Mouse (Mus musculus) ovary, postnatal 14 days (tissue): ENCODE data around the gene Ephb2.

Source experiments
- DNase-seq: peaks from one replicate; pipeline ENCODE4 v3.0.0; 2022; ENCODE audit warnings: low spot score

The Ephb2 gene

GRCm38 (mm10) chr4:136651357-136651811 is 184.4 kb downstream of the Ephb2 start:
- DNase-seq, result peak; percentile 27

- DNase-seq, result no peak
Observed at GRCm38 (mm10) chr4:136650261-136650660, 185.5 kb downstream of the Ephb2 start.

- DNase-seq, result no peak
Observed at GRCm38 (mm10) chr4:136649480-136650196, 186.2 kb downstream of the Ephb2 start.

GRCm38 (mm10) chr4:136648922-136649479 is 186.8 kb downstream of the Ephb2 start:
- DNase-seq, result peak; percentile 87

- no peak for DNase-seq
Observed at GRCm38 (mm10) chr4:136638890-136639289, 196.9 kb downstream of the Ephb2 start.

DNA sequence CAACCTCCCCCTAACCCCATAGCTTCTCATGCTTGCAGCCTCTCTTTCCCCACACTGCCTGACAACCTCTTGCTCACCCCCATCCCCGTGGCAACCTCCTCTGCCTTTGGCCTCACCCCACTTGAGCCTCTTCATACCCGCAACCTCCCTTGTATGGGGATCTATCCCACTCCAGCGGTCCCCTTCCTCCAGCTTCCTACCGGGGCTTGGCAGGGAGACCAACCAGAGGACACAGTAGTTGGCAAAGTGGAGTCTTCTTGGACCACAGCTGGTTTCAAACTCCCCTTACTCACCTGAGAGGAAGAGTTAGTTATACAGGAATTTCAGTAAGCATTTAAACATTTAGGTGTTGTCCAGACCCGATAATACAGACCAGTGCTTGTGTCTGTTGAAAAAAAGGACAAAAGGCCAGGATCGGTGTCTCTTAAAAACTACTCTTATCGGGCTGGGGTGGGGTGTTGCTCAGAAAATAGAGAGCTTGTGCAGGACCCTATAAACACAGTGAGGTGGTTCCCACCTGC is 197.5 kb downstream of the Ephb2 start:
- no peak for DNase-seq

DNA sequence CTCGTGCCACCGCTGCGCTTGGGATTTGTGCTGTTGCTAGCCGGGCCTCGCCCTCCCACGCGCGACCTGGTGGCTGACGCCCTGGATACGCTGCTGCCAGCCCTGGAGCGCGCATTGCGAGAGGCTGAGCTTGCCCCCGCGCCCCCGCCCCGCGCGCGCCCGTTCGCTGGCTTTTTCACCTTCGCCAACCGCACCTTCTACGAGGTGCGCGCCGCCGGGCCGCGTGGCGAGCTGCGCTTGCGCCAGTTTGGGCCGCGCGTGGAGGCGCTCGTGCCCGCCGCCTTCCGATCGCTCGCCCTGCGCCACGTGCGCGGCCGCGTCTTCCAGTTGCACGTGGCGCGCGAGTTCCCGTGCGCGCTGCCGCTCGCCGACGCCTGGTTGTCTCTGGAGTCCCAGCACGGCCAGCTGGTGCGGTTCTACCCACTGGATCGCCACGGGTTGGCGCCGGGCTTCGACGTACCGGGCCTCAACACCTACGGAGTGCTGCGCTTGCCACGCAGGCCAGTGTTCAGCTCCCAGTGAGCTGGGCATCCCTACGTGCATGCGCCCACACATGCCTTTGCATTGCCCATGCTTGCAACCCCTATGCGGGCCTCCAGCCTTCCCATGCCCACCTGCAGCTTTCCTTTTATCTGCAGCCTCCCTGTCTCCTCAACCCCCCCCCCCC is 198.1 kb downstream of the Ephb2 start:
- peak; percentile 25 for DNase-seq

GRCm38 (mm10) chr4:136636983-136637562 is 198.7 kb downstream of the Ephb2 start:
- no peak for DNase-seq

- no peak for DNase-seq
Observed at GRCm38 (mm10) chr4:136636511-136636910, 199.3 kb downstream of the Ephb2 start.

GRCm38 (mm10) chr4:136635995-136636394 is 199.8 kb downstream of the Ephb2 start:
- no peak for DNase-seq

DNA sequence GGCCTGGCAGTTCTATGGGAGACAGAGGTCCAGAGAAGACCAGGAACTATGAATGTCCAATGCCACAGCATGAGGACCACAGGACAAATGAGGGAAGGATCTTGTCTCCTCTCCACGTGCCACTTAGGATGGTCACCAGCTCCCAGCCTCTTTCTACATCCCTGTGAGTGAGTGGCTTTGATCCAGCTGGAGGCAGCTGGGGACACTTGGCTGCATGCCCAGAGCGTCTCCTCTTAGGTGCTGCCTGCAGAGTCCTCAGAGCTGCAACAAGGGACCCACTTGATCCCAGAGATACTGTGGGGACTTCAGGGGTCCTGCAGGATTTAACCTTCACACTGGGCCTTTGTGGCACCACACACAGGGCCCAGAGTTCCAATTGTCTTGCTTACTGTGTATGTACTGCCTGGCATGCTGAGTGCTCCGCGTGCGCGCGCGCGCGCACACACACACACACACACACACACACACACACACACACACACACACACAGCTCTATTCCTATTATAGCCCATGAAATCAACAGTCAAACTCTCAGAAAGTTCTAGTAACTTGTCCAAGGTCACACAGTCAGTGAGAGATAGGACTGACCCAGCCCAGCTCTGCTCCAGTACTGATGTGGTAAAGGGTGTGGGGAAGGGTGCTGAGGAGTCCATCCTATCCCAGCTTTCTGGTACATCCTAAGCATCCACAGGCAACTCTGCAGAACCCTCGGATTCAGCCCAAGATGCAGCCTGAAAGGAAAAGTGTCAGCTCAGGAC is 204.4 kb downstream of the Ephb2 start:
- DNase-seq, result no peak

DNA sequence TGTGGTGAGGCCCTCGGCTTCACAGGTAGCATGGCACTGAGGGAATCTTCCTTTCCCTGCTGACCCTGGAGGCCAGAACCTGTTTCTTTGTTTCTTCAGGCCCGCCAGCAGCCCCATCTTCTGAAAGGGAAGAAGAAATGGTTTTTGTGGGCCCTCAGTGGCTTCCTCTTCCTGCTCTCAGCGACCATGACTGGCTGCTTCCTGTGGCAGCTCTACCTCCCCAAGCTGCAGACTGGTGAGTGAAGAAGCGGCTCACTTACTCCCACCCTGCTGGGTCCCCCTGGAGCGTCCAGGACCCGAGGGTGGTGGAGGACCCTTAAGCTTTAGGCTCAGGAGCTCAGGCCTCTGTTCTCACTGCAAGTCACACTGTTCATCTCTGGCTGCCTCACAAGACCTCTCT is 209.2 kb downstream of the Ephb2 start:
- DNase-seq, result no peak

DNA sequence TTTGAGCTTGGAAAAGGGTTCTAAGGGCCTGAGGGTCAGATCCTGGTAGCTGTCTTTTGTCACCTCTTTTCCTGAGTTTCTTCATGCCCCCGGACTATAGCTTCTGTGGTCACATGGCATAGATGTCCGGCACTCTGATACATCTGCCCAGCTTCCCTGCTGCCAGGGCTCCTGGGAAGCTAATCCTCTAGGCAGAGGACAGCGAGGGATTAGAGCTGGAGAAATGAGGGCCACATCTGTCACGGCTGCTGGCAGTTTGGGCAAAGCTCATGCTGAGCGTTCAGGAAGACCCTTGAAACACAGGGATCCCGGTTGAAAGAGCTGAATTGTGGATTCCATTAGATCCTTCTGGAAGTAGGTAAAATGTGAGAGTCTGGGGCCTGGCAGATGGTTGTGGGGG is 213.4 kb downstream of the Ephb2 start, which contains the start of gene Lactbl1:
Lactbl1 (plus strand) TSS at position 234 of the 400 bp plus-strand sequence.
- no peak for DNase-seq

GRCm38 (mm10) chr4:136621956-136622355 is 213.8 kb downstream of the Ephb2 start:
- DNase-seq, result no peak

- DNase-seq, result peak; percentile 60
Observed at GRCm38 (mm10) chr4:136621336-136621735, 214.5 kb downstream of the Ephb2 start.

DNA sequence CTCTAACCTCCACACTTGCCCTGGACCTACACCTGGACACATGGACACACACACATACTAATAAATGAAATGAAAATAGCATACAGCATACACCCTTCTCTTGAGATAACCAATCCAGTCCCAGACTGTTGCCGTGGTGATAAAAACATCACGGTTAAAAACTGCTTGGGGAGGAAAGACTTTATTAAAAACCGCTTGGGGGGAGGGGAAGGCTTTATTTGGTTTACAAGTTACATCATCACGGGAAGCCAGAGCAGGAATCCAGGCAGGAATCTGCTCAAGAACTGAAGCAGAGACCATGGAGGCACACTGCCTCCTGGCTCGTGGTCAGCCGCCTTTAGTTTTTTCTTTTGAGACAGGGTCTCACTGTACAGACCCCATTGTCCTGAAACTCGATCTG is 222.1 kb downstream of the Ephb2 start:
- no peak for DNase-seq

- no peak for DNase-seq
Observed at GRCm38 (mm10) chr4:136610387-136610856, 225.4 kb downstream of the Ephb2 start, which contains the start of gene Tex46. Tex46 (plus strand) TSS chr4:136610437.

- DNase-seq, result no peak
Observed at GRCm38 (mm10) chr4:136605756-136606485, 229.9 kb downstream of the Ephb2 start.

- DNase-seq, result peak; percentile 94
Observed at GRCm38 (mm10) chr4:136602568-136602967, 233.2 kb downstream of the Ephb2 start, which contains the start of gene Kdm1a. Kdm1a (minus strand) TSS chr4:136602723.

DNA sequence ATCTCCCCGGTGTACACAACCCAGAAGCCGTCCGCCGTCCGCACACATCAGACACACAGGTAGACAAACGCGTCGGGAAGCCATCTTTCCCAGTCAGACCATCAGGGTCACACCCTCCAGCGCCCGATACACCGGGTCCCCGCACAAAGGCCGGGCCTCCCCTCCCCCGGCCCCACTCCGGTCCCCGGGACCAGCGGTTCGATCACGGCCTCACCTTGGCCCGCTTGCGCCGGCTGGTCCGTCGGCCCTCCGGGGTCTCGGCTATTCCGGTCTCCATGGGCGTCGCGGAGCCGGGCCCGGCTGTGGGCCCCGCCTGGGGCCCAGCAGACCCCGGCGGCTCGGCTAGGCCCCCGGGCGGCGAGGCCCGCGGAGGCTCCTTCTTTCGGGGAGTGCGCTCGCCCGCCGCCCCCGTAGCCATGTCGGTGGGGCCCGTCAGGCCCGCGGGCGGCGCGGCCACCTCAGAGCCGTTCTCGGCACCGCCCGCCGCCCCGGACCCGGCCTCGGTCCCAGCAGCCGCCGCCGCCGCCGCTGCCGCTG is 233.7 kb downstream of the Ephb2 start:
- peak; percentile 34 for DNase-seq
